Mouse (Mus musculus): ENCODE data around the gene Vmn1r2.
"Not testable (repeated sequence)": the region's sequence is repeated elsewhere in the genome, so short reads cannot be mapped to it uniquely, and the experiment has no call there.

- not testable (repeated sequence) for TF ChIP-seq CTCF, EP300 (IDR thresholded peaks at IDR 0.05; ENCODE audit: low read depth)
These were observed 2.7 kb upstream of the Vmn1r2 start for GRCm38 (mm10) chr4:3164429-3164828.
